Mouse (Mus musculus): ENCODE data around the gene Mex3a. TPM values are rescaled to one million over a fixed set of nuclear protein-coding genes. Genes with fewer than 3 reads are reported as not detected.

Gene Mex3a
- 21.5 and 24.7 TPM in 2 replicates for polyA plus RNA-seq (2014; fragmentation: Nextera tagmentation; extraction: Ambion mirVana)

- DNase-seq (ENCODE audit: low spot score) (no peak), ATAC-seq (ENCODE audit: low read depth) (no peak)
- H3K4me1 ChIP-seq (ENCODE audit: control insufficient read depth, insufficient read depth, low read length) = peaks cover 48% of the 10 kb centered on the region
- 0% methylated on average over 10 of the region's 31 CpGs for WGBS
- H3K4me3 ChIP-seq (ENCODE audit: low read depth, low read length) = peak within 1 kb of the TSS; percentile 78
- no peaks in the 10 kb centered on the region for H3K9me3 ChIP-seq (ENCODE audit: control insufficient read depth, low read length)
- H3K27me3 ChIP-seq (replicated peaks; ENCODE audit: control insufficient read depth, insufficient read depth, low read length) = no peaks in the 10 kb centered on the region
- peak within 1 kb of the TSS; percentile 98 for H3K27ac ChIP-seq (replicated peaks; ENCODE audit: low read depth, low read length)
- peaks cover 25% of the 10 kb centered on the region for H3K36me3 ChIP-seq (ENCODE audit: control insufficient read depth, insufficient read depth, low read length)
- peak within 1 kb of the TSS; percentile 98 for H3K9ac ChIP-seq (ENCODE audit: low read depth, low read length)
- peak within 1 kb of the TSS; percentile 74 for H3K4me2 ChIP-seq (ENCODE audit: low read depth, low read length)
Observed at GRCm38 (mm10) chr3:88532299-88532674, at the start of gene Mex3a. Gene Mex3a, plus strand, starts transcription at chr3:88532395.

GRCm38 (mm10) chr3:88483141-88483540, 49.1 kb upstream of the Mex3a start:
- Histone ChIP-seq H3K27me3 (replicated peaks; ENCODE audit: control insufficient read depth, insufficient read depth, low read length) (peaks cover 7% of the 10 kb centered on the region; the same call in 1 of the 2 replicates), H3K36me3 (ENCODE audit: control insufficient read depth, insufficient read depth, low read length) (peaks cover 76% of the 10 kb centered on the region), H3K4me3 (ENCODE audit: low read depth, low read length) (no peak overlapping the region), H3K9me3 (ENCODE audit: control insufficient read depth, low read length) (no peaks in the 10 kb centered on the region), H3K27ac (replicated peaks; ENCODE audit: low read depth, low read length) (no peak overlapping the region), H3K4me1 (ENCODE audit: control insufficient read depth, insufficient read depth, low read length) (peaks cover 2% of the 10 kb centered on the region; the same call in 1 of the 2 replicates), H3K9ac (ENCODE audit: low read depth, low read length) (no peak overlapping the region), H3K4me2 (ENCODE audit: low read depth, low read length) (no peak overlapping the region)
- WGBS = 79% methylated on average over 8 of the region's 8 CpGs
- ATAC-seq (ENCODE audit: low read depth) = no peak
- no peak for DNase-seq (ENCODE audit: low spot score)

GRCm38 (mm10) chr3:88483621-88484020, 48.6 kb upstream of the Mex3a start:
- no peak overlapping the region for H3K27ac ChIP-seq (replicated peaks; ENCODE audit: low read depth, low read length)
- DNase-seq (ENCODE audit: low spot score) (peak; percentile 81), ATAC-seq (ENCODE audit: low read depth) (peak; percentile 54; the same call in 1 of the 2 replicates)
- peaks cover 7% of the 10 kb centered on the region; the same call in 1 of the 2 replicates for H3K27me3 ChIP-seq (replicated peaks; ENCODE audit: control insufficient read depth, insufficient read depth, low read length)
- H3K36me3 ChIP-seq (ENCODE audit: control insufficient read depth, insufficient read depth, low read length) = peaks cover 77% of the 10 kb centered on the region
- WGBS = 13% methylated on average over 5 of the region's 5 CpGs
- peaks cover 6% of the 10 kb centered on the region for H3K4me1 ChIP-seq (ENCODE audit: control insufficient read depth, insufficient read depth, low read length)
- H3K9me3 ChIP-seq (ENCODE audit: control insufficient read depth, low read length) = no peaks in the 10 kb centered on the region
- H3K4me2 ChIP-seq (ENCODE audit: low read depth, low read length) = no peak overlapping the region
- no peak overlapping the region for H3K4me3 ChIP-seq (ENCODE audit: low read depth, low read length)
- H3K9ac ChIP-seq (ENCODE audit: low read depth, low read length) = no peak overlapping the region

GRCm38 (mm10) chr3:88484597-88485316, 47.4 kb upstream of the Mex3a start:
- no peak for DNase-seq (ENCODE audit: low spot score)
- 32% methylated on average over 31 of the region's 39 CpGs for WGBS
- ATAC-seq (ENCODE audit: low read depth) = no peak
- Histone ChIP-seq H3K27ac (replicated peaks; ENCODE audit: low read depth, low read length) (no peak overlapping the region), H3K4me3 (ENCODE audit: low read depth, low read length) (no peak overlapping the region), H3K27me3 (replicated peaks; ENCODE audit: control insufficient read depth, insufficient read depth, low read length) (peaks cover 7% of the 10 kb centered on the region; the same call in 1 of the 2 replicates), H3K4me2 (ENCODE audit: low read depth, low read length) (peak overlapping the region; percentile 16; the same call in 1 of the 2 replicates), H3K9ac (ENCODE audit: low read depth, low read length) (no peak overlapping the region), H3K9me3 (ENCODE audit: control insufficient read depth, low read length) (no peaks in the 10 kb centered on the region), H3K36me3 (ENCODE audit: control insufficient read depth, insufficient read depth, low read length) (peaks cover 77% of the 10 kb centered on the region), H3K4me1 (ENCODE audit: control insufficient read depth, insufficient read depth, low read length) (peaks cover 18% of the 10 kb centered on the region)

- Histone ChIP-seq H3K4me3 (ENCODE audit: low read depth, low read length) (no peak overlapping the region), H3K27ac (replicated peaks; ENCODE audit: low read depth, low read length) (no peak overlapping the region), H3K9ac (ENCODE audit: low read depth, low read length) (no peak overlapping the region), H3K36me3 (ENCODE audit: control insufficient read depth, insufficient read depth, low read length) (peaks cover 72% of the 10 kb centered on the region), H3K4me1 (ENCODE audit: control insufficient read depth, insufficient read depth, low read length) (peaks cover 30% of the 10 kb centered on the region), H3K9me3 (ENCODE audit: control insufficient read depth, low read length) (no peaks in the 10 kb centered on the region), H3K27me3 (replicated peaks; ENCODE audit: control insufficient read depth, insufficient read depth, low read length) (peaks cover 7% of the 10 kb centered on the region; the same call in 1 of the 2 replicates), H3K4me2 (ENCODE audit: low read depth, low read length) (no peak overlapping the region)
- ATAC-seq (ENCODE audit: low read depth) (no peak), DNase-seq (ENCODE audit: low spot score) (no peak)
- WGBS = 71% methylated on average over 5 of the region's 5 CpGs
Observed at GRCm38 (mm10) chr3:88486043-88486442, 46.2 kb upstream of the Mex3a start.

- Histone ChIP-seq H3K4me1 (ENCODE audit: control insufficient read depth, insufficient read depth, low read length) (peaks cover 33% of the 10 kb centered on the region), H3K4me2 (ENCODE audit: low read depth, low read length) (no peak overlapping the region), H3K27ac (replicated peaks; ENCODE audit: low read depth, low read length) (no peak overlapping the region), H3K36me3 (ENCODE audit: control insufficient read depth, insufficient read depth, low read length) (peaks cover 63% of the 10 kb centered on the region), H3K9ac (ENCODE audit: low read depth, low read length) (no peak overlapping the region), H3K4me3 (ENCODE audit: low read depth, low read length) (no peak overlapping the region), H3K9me3 (ENCODE audit: control insufficient read depth, low read length) (no peaks in the 10 kb centered on the region), H3K27me3 (replicated peaks; ENCODE audit: control insufficient read depth, insufficient read depth, low read length) (peaks cover 7% of the 10 kb centered on the region; the same call in 1 of the 2 replicates)
- 78% methylated on average over 4 of the region's 4 CpGs for WGBS
- no peak for ATAC-seq (ENCODE audit: low read depth)
- no peak for DNase-seq (ENCODE audit: low spot score)
Observed at GRCm38 (mm10) chr3:88486887-88487286, 45.3 kb upstream of the Mex3a start.

GRCm38 (mm10) chr3:88487396-88487795, 44.8 kb upstream of the Mex3a start:
- no peak overlapping the region for H3K27ac ChIP-seq (replicated peaks; ENCODE audit: low read depth, low read length)
- no peak for DNase-seq (ENCODE audit: low spot score)
- no peak overlapping the region for H3K4me3 ChIP-seq (ENCODE audit: low read depth, low read length)
- peaks cover 36% of the 10 kb centered on the region for H3K4me1 ChIP-seq (ENCODE audit: control insufficient read depth, insufficient read depth, low read length)
- 91% methylated on average over 1 of the region's 1 CpGs for WGBS
- H3K9ac ChIP-seq (ENCODE audit: low read depth, low read length) = no peak overlapping the region
- H3K4me2 ChIP-seq (ENCODE audit: low read depth, low read length) = no peak overlapping the region
- no peak for ATAC-seq (ENCODE audit: low read depth)
- H3K9me3 ChIP-seq (ENCODE audit: control insufficient read depth, low read length) = no peaks in the 10 kb centered on the region
- peaks cover 58% of the 10 kb centered on the region for H3K36me3 ChIP-seq (ENCODE audit: control insufficient read depth, insufficient read depth, low read length)
- H3K27me3 ChIP-seq (replicated peaks; ENCODE audit: control insufficient read depth, insufficient read depth, low read length) = peaks cover 7% of the 10 kb centered on the region; the same call in 1 of the 2 replicates

GRCm38 (mm10) chr3:88493706-88494582, 38.3 kb upstream of the Mex3a start:
- peaks cover 25% of the 10 kb centered on the region for H3K36me3 ChIP-seq (ENCODE audit: control insufficient read depth, insufficient read depth, low read length)
- H3K9ac ChIP-seq (ENCODE audit: low read depth, low read length) = peak overlapping the region; percentile 69
- DNase-seq (ENCODE audit: low spot score) = no peak
- peak overlapping the region; percentile 94 for H3K27ac ChIP-seq (replicated peaks; ENCODE audit: low read depth, low read length)
- 71% methylated on average over 11 of the region's 11 CpGs for WGBS
- H3K4me2 ChIP-seq (ENCODE audit: low read depth, low read length) = peak overlapping the region; percentile 86
- H3K4me3 ChIP-seq (ENCODE audit: low read depth, low read length) = peak overlapping the region; percentile 38
- no peaks in the 10 kb centered on the region for H3K27me3 ChIP-seq (replicated peaks; ENCODE audit: control insufficient read depth, insufficient read depth, low read length)
- peaks cover 61% of the 10 kb centered on the region for H3K4me1 ChIP-seq (ENCODE audit: control insufficient read depth, insufficient read depth, low read length)
- no peak for ATAC-seq (ENCODE audit: low read depth)
- H3K9me3 ChIP-seq (ENCODE audit: control insufficient read depth, low read length) = no peaks in the 10 kb centered on the region
